ENCODE assay signal across 9 mouse cellular contexts in the genomic region with DNA sequence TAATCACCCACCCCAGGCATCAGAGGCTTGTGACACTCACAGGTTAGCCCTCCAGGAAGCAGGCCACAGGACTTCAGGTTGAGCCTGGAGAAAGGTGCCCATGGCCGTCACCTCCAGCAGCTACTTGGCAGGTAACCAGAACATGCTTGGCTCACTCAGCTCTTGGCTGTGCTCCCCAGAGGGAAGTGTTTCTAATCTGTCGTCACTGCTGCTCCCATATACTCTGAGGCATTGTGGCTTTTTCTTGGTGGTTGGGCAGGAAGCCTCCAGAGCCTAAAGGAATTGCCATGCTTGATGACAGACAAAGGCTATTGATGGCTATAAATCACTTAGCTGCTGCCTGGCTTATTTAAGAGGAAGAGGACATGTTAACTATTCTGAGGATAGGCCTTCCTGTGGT.
A peak's percentile ranks its signal among the peaks of the same experiment; 100 is the strongest.
DNase-seq lines count a peak whose midpoint lies in the region; ATAC-seq and TF ChIP-seq lines count a peak whose summit lies in the region.
"Had no signal": no experiment of that assay in that cellular context is flagged by ENCODE, and none has a peak within 500 bp of the region (broad histone marks: within the 10 kb centered on the region; RNA-seq: fewer than 3 reads in every experiment).

No protein-coding gene starts in this region.

- no peaks in the 10 kb centered on the region for H3K36me3 ChIP-seq in embryonic facial prominence, embryonic 14.5 days (ENCODE audit: control insufficient read depth, insufficient read depth, low read length)
- H3K36me3 ChIP-seq in embryonic facial prominence, embryonic 10.5 days (replicated peaks) = no peaks in the 10 kb centered on the region
- no peaks in the 10 kb centered on the region; the same call in 1 of the 2 replicates for H3K36me3 ChIP-seq in intestine, postnatal 0 days (ENCODE audit: control insufficient read depth, insufficient read depth)
- H3K36me3 ChIP-seq: midbrain, embryonic 15.5 days had no signal

- no peak for ATAC-seq in embryonic facial prominence, embryonic 14.5 days (ENCODE audit: low read depth)
- ATAC-seq in intestine, postnatal 0 days = no peak
- ATAC-seq: midbrain, embryonic 15.5 days had no signal

- 30% methylated on average over 2 of the region's 2 CpGs for WGBS in embryonic facial prominence, embryonic 14.5 days
- WGBS in embryonic facial prominence, embryonic 10.5 days = 77% methylated on average over 2 of the region's 2 CpGs
- 51% methylated on average over 2 of the region's 2 CpGs for WGBS in intestine, postnatal 0 days

- H3K4me1 ChIP-seq in embryonic facial prominence, embryonic 14.5 days (ENCODE audit: control insufficient read depth, insufficient read depth, low read length) = peaks cover 2% of the 10 kb centered on the region; the same call in 1 of the 2 replicates
- 0 out of 2 replicates have a peak, but pooled peaks cover 4% of the 10 kb centered on the region for H3K4me1 ChIP-seq in embryonic facial prominence, embryonic 10.5 days
- H3K4me1 ChIP-seq in intestine, postnatal 0 days (replicated peaks; ENCODE audit: control insufficient read depth, insufficient read depth, low read length) = no peaks in the 10 kb centered on the region
- H3K4me1 ChIP-seq: midbrain, embryonic 15.5 days had no signal

- no peak overlapping the region for H3K4me3 ChIP-seq in embryonic facial prominence, embryonic 14.5 days (ENCODE audit: low read depth, low read length)
- H3K4me3 ChIP-seq in embryonic facial prominence, embryonic 10.5 days = no peak overlapping the region
- H3K4me3 ChIP-seq in intestine, postnatal 0 days (ENCODE audit: low read depth, low read length) = no peak overlapping the region
- H3K4me3 ChIP-seq: midbrain, embryonic 15.5 days had no signal

- no peak overlapping the region for H3K27ac ChIP-seq in embryonic facial prominence, embryonic 14.5 days (replicated peaks; ENCODE audit: low read depth, low read length)
- no peak overlapping the region for H3K27ac ChIP-seq in embryonic facial prominence, embryonic 10.5 days (replicated peaks)
- H3K27ac ChIP-seq in intestine, postnatal 0 days (ENCODE audit: low read depth, low read length) = no peak overlapping the region
- H3K27ac ChIP-seq: midbrain, embryonic 15.5 days had no signal

- no peak overlapping the region for H3K4me2 ChIP-seq in embryonic facial prominence, embryonic 14.5 days (ENCODE audit: low read depth, low read length)
- H3K4me2 ChIP-seq in intestine, postnatal 0 days (replicated peaks; ENCODE audit: low read depth) = no peak overlapping the region
- H3K4me2 ChIP-seq: midbrain, embryonic 15.5 days had no signal

- no peak for TF ChIP-seq CTCF in intestine, postnatal 0 days (IDR thresholded peaks at IDR 0.05; ENCODE audit: low read depth)

- no peak overlapping the region for H3K9ac ChIP-seq in embryonic facial prominence, embryonic 14.5 days (ENCODE audit: low read depth, low read length)
- H3K9ac ChIP-seq in intestine, postnatal 0 days (ENCODE audit: low read depth, low read length) = no peak overlapping the region
- H3K9ac ChIP-seq: midbrain, embryonic 15.5 days had no signal

- peak; percentile 60 for DNase-seq in embryonic facial prominence, embryonic 14.5 days (ENCODE audit: low spot score)
- no peak for DNase-seq in embryonic facial prominence, embryonic 10.5 days (ENCODE audit: low spot score)
- peak; percentile 86 for DNase-seq in 3T3-L1 (ENCODE audit: low read depth, low spot score)
- peak; percentile 70 for DNase-seq in cerebellum, adult 9-11 months
- peak; percentile 60 to 79 for DNase-seq in kidney, postnatal 25 days
- no peak for DNase-seq in embryo, embryonic 9.5 days (ENCODE audit: extremely low spot score)
- DNase-seq in retina, postnatal 1 day = no peak

- H3K9me3 ChIP-seq in embryonic facial prominence, embryonic 14.5 days (ENCODE audit: control insufficient read depth, low read length) = no peaks in the 10 kb centered on the region
- H3K9me3 ChIP-seq in embryonic facial prominence, embryonic 10.5 days = no peaks in the 10 kb centered on the region
- H3K9me3 ChIP-seq in intestine, postnatal 0 days (ENCODE audit: control insufficient read depth) = no peaks in the 10 kb centered on the region
- H3K9me3 ChIP-seq: midbrain, embryonic 15.5 days had no signal

- no peaks in the 10 kb centered on the region for H3K27me3 ChIP-seq in embryonic facial prominence, embryonic 14.5 days (replicated peaks; ENCODE audit: control insufficient read depth, insufficient read depth, low read length)
- no peaks in the 10 kb centered on the region for H3K27me3 ChIP-seq in embryonic facial prominence, embryonic 10.5 days (replicated peaks; ENCODE audit: low read depth, poor library complexity, severe bottlenecking)
- H3K27me3 ChIP-seq in intestine, postnatal 0 days (replicated peaks; ENCODE audit: control insufficient read depth, insufficient read depth, low read length) = no peaks in the 10 kb centered on the region
- H3K27me3 ChIP-seq: midbrain, embryonic 15.5 days had no signal

Comparison
In these comparisons a context has a peak if more than half of its experiments do, and no peak if none do; other contexts are left out.
1. DNase-seq: peak in embryonic facial prominence, embryonic 14.5 days (single experiment), 3T3-L1 (single experiment), cerebellum, adult 9-11 months (single experiment) and kidney, postnatal 25 days (2 of 2); none in embryonic facial prominence, embryonic 10.5 days (single experiment), embryo, embryonic 9.5 days (single experiment) and retina, postnatal 1 day (single experiment).